In the genomic region with DNA sequence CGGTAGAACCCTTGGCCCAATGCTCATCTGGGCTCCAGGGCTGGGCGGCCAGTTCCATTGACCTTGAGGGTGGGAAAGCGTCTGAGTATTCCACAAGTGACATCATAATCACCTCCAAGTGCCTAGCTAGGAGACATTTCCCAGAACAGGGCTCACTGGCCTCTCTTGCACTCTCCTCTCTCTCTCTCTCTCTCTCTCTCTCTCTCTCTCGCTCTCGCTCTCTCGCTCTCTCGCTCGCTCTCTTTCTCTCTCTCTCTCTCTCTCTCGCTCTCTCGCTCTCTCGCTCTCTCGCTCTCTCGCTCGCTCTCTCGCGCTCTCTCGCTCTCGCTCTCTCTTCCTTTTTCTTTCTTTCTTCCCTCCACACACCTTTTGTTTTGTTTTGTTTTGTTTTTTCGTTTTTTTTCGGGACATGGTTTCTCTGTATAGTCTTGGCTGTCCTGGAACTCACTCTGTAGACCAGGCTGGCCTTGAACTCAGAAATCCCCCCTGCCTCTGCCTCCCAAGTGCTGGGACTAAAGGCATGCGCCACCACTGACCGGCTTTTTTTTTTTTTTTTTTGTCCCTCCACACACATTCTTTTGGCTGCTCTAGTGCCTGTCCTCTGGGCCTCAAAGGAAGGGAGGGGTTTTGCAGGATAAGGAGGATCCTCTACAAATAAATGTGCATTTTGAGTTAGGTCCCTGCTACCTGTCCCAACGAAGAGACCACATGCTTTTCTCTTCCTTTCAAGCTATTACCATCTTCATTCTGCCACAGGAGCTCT, we compare ENCODE assay signal across 8 mouse cellular contexts. TPM values are rescaled to one million over a fixed set of nuclear protein-coding genes. Genes with fewer than 3 reads are reported as not detected.
DNase-seq lines count a peak whose midpoint lies in the region; ATAC-seq and TF ChIP-seq lines count a peak whose summit lies in the region.

No protein-coding gene starts in this region.

- no peak for TF ChIP-seq CTCF in heart, adult 2 months (IDR thresholded peaks at IDR 0.05)
- no peak for TF ChIP-seq CTCF in testis, adult 2 months (IDR thresholded peaks at IDR 0.05; ENCODE audit: control insufficient read depth, insufficient read depth, insufficient replicate concordance, low read depth, low read length)
- TF ChIP-seq CTCF in stomach, postnatal 0 days (IDR thresholded peaks at IDR 0.05; ENCODE audit: low read depth) = no peak

- no peak for DNase-seq in heart, adult 2 months
- DNase-seq in heart, postnatal 36 days = no peak
- no peak for DNase-seq in testis, postnatal 10 days (ENCODE audit: low spot score)
- no peak for DNase-seq in liver, embryonic 11.5 days (ENCODE audit: low spot score)
- DNase-seq in stomach, postnatal 0 days (ENCODE audit: low spot score) = no peak
- DNase-seq in frontal cortex, postnatal 36 days (ENCODE audit: low spot score in 2 of 2) = no peak
- no peak for DNase-seq in frontal cortex, postnatal 10 days (ENCODE audit: low spot score in 2 of 2)

- H3K27ac ChIP-seq in heart, adult 2 months = no peak overlapping the region
- H3K27ac ChIP-seq in testis, adult 2 months (ENCODE audit: control insufficient read depth, insufficient read depth, low read depth, low read length) = peak overlapping the region; percentile 87
- H3K27ac ChIP-seq in liver, embryonic 11.5 days (ENCODE audit: low read depth, low read length) = no peak overlapping the region; the same call in 1 of the 2 replicates
- no peak overlapping the region for H3K27ac ChIP-seq in stomach, postnatal 0 days (replicated peaks)

- WGBS in heart, adult 2 months = 50% methylated on average over 23 of the region's 23 CpGs
- WGBS in liver, embryonic 11.5 days = 59% methylated on average over 23 of the region's 23 CpGs
- WGBS in stomach, postnatal 0 days = 56% methylated on average over 22 of the region's 23 CpGs

- TF ChIP-seq EP300 in heart, adult 2 months (IDR thresholded peaks at IDR 0.05; ENCODE audit: insufficient read depth, low read depth, low read length) = no peak
- TF ChIP-seq EP300 in stomach, postnatal 0 days (optimal IDR thresholded peaks at IDR 0.05) = no peak

- peaks cover 4% of the 10 kb centered on the region; the same call in 1 of the 2 replicates for H3K4me1 ChIP-seq in heart, adult 2 months (ENCODE audit: control insufficient read depth, insufficient read depth, low read length)
- H3K4me1 ChIP-seq in testis, adult 2 months (ENCODE audit: control insufficient read depth, insufficient read depth, low read length) = peaks cover 6% of the 10 kb centered on the region; the same call in 1 of the 2 replicates
- peaks cover 9% of the 10 kb centered on the region for H3K4me1 ChIP-seq in liver, embryonic 11.5 days (replicated peaks; ENCODE audit: control insufficient read depth, insufficient read depth, low read length)
- H3K4me1 ChIP-seq in stomach, postnatal 0 days (replicated peaks; ENCODE audit: control insufficient read depth, insufficient read depth) = no peaks in the 10 kb centered on the region

- H3K9me3 ChIP-seq in liver, embryonic 11.5 days (ENCODE audit: control insufficient read depth, low read length) = no peaks in the 10 kb centered on the region
- no peaks in the 10 kb centered on the region for H3K9me3 ChIP-seq in stomach, postnatal 0 days (ENCODE audit: control insufficient read depth, low read length)

- no peaks in the 10 kb centered on the region for H3K36me3 ChIP-seq in heart, adult 2 months (ENCODE audit: control insufficient read depth, insufficient read depth, low read length)
- no peaks in the 10 kb centered on the region for H3K36me3 ChIP-seq in testis, adult 2 months (ENCODE audit: control insufficient read depth, insufficient read depth, low read length)
- H3K36me3 ChIP-seq in liver, embryonic 11.5 days (ENCODE audit: control insufficient read depth, insufficient read depth, low read length) = peaks cover 4% of the 10 kb centered on the region; the same call in 1 of the 2 replicates
- peaks cover 7% of the 10 kb centered on the region for H3K36me3 ChIP-seq in stomach, postnatal 0 days (ENCODE audit: control insufficient read depth, insufficient read depth, low read length)

- intact Hi-C loops in heart, adult 2 months (cut with DNase I) = no loop called here
- intact Hi-C loops in heart, postnatal 36 days (cut with DNase I) = no loop called here

- no peak for ATAC-seq in liver, embryonic 11.5 days (replicated peaks; ENCODE audit: low FRiP score)
- no peak for ATAC-seq in stomach, postnatal 0 days (ENCODE audit: low FRiP score, low TSS enrichment)

- H3K4me3 ChIP-seq in heart, adult 2 months = peak overlapping the region; percentile 49
- H3K4me3 ChIP-seq in testis, adult 2 months (ENCODE audit: control insufficient read depth, low read depth, low read length) = peak overlapping the region; percentile 96
- H3K4me3 ChIP-seq in liver, embryonic 11.5 days (ENCODE audit: low read depth, low read length) = peak overlapping the region; percentile 63
- H3K4me3 ChIP-seq in stomach, postnatal 0 days (ENCODE audit: low read depth, low read length) = peak overlapping the region; percentile 55

- no peaks in the 10 kb centered on the region for H3K79me2 ChIP-seq in heart, adult 2 months (replicated peaks; ENCODE audit: control insufficient read depth, insufficient read depth, low read length)

- H3K9ac ChIP-seq in heart, adult 2 months (ENCODE audit: low read depth, low read length) = peak overlapping the region; percentile 48
- H3K9ac ChIP-seq in liver, embryonic 11.5 days (ENCODE audit: low read depth, low read length) = peak overlapping the region; percentile 57
- peak overlapping the region; percentile 50 for H3K9ac ChIP-seq in stomach, postnatal 0 days (ENCODE audit: low read length)

- TF ChIP-seq POLR2A in heart, adult 2 months (IDR thresholded peaks at IDR 0.05; ENCODE audit: insufficient read depth, low read depth, low read length) = no peak
- peak; percentile 37; the same call in 1 of the 2 replicates for TF ChIP-seq POLR2A in testis, adult 2 months (IDR thresholded peaks at IDR 0.05; ENCODE audit: control insufficient read depth, low read depth, low read length)

- H3K27me3 ChIP-seq in heart, adult 2 months (ENCODE audit: control insufficient read depth, insufficient read depth, low read length) = no peaks in the 10 kb centered on the region
- no peaks in the 10 kb centered on the region for H3K27me3 ChIP-seq in testis, adult 2 months (ENCODE audit: control insufficient read depth, insufficient read depth, low read length)
- H3K27me3 ChIP-seq in liver, embryonic 11.5 days (replicated peaks; ENCODE audit: control insufficient read depth, insufficient read depth, low read length) = peaks cover 10% of the 10 kb centered on the region
- H3K27me3 ChIP-seq in stomach, postnatal 0 days (ENCODE audit: control insufficient read depth, insufficient read depth, low read length) = no peaks in the 10 kb centered on the region

- H3K4me2 ChIP-seq in liver, embryonic 11.5 days = peak overlapping the region; percentile 87
- peak overlapping the region; percentile 69 for H3K4me2 ChIP-seq in stomach, postnatal 0 days (replicated peaks; ENCODE audit: low read depth)

RNA-seq across cellular contexts. Expression of a gene that starts 2.1 kb away (rescaled TPM):
- under 1 TPM; 0.70 to 0.75 TPM for total RNA-seq in heart, adult 2 months (2021)
- 0.26 and 0.80 TPM in 2 replicates for polyA plus RNA-seq in heart, adult 2 months (2012; rRNA removed)
- under 1 TPM; 0.50 to 0.70 TPM for total RNA-seq in heart, postnatal 36 days (2021)
- polyA plus RNA-seq in testis, adult 2 months (2012; rRNA removed) = 175 and 191 TPM in 2 replicates
- 1.6 and 2.5 TPM in 2 replicates for polyA plus RNA-seq in liver, embryonic 11.5 days (2014; fragmentation: Nextera tagmentation; extraction: Ambion mirVana)
- polyA plus RNA-seq in stomach, postnatal 0 days (2015; fragmentation: Nextera tagmentation; extraction: Ambion mirVana) = 0.98 and 1.0 TPM in 2 replicates

RNA-seq across cellular contexts. Expression of a gene that starts 7.1 kb away (rescaled TPM):
- total RNA-seq in heart, adult 2 months (2021) = 1 to 10 TPM; 8.2 to 9.8 TPM
- 17.2 and 17.5 TPM in 2 replicates for polyA plus RNA-seq in heart, adult 2 months (2012; rRNA removed)
- total RNA-seq in heart, postnatal 36 days (2021) = 10 to 100 TPM in 1 of 2 experiments, 1 to 10 TPM in 1; 10.0 to 13.2 TPM
- polyA plus RNA-seq in testis, adult 2 months (2012; rRNA removed) = 10.4 and 13.2 TPM in 2 replicates
- polyA plus RNA-seq in liver, embryonic 11.5 days (2014; fragmentation: Nextera tagmentation; extraction: Ambion mirVana) = 42.6 and 45.3 TPM in 2 replicates
- 59.0 and 61.4 TPM in 2 replicates for polyA plus RNA-seq in stomach, postnatal 0 days (2015; fragmentation: Nextera tagmentation; extraction: Ambion mirVana)

RNA-seq across cellular contexts. Expression of a gene that starts 11.9 kb away (rescaled TPM):
- 100 to 1,000 TPM; 801 to 911 TPM for total RNA-seq in heart, adult 2 months (2021)
- polyA plus RNA-seq in heart, adult 2 months (2012; rRNA removed) = 155 and 253 TPM in 2 replicates
- 100 to 1,000 TPM; 805 to 853 TPM for total RNA-seq in heart, postnatal 36 days (2021)
- polyA plus RNA-seq in testis, adult 2 months (2012; rRNA removed) = 125 and 137 TPM in 2 replicates
- polyA plus RNA-seq in liver, embryonic 11.5 days (2014; fragmentation: Nextera tagmentation; extraction: Ambion mirVana) = 1,588 and 1,766 TPM in 2 replicates
- polyA plus RNA-seq in stomach, postnatal 0 days (2015; fragmentation: Nextera tagmentation; extraction: Ambion mirVana) = 1,145 and 1,168 TPM in 2 replicates

RNA-seq across cellular contexts. Expression of a gene that starts 18.8 kb away (rescaled TPM):
- total RNA-seq in heart, adult 2 months (2021) = 1 to 10 TPM; 5.4 to 5.7 TPM
- 15.7 and 17.3 TPM in 2 replicates for polyA plus RNA-seq in heart, adult 2 months (2012; rRNA removed)
- 1 to 10 TPM; 6.1 to 7.5 TPM for total RNA-seq in heart, postnatal 36 days (2021)
- 65.1 and 73.7 TPM in 2 replicates for polyA plus RNA-seq in testis, adult 2 months (2012; rRNA removed)
- 52.5 and 57.5 TPM in 2 replicates for polyA plus RNA-seq in liver, embryonic 11.5 days (2014; fragmentation: Nextera tagmentation; extraction: Ambion mirVana)
- polyA plus RNA-seq in stomach, postnatal 0 days (2015; fragmentation: Nextera tagmentation; extraction: Ambion mirVana) = 41.3 and 45.6 TPM in 2 replicates

RNA-seq across cellular contexts. Expression of a gene that starts 18.8 kb away (rescaled TPM):
- total RNA-seq in heart, adult 2 months (2021) = 1 to 10 TPM; 1.6 to 2.5 TPM
- 7.0 and 7.6 TPM in 2 replicates for polyA plus RNA-seq in heart, adult 2 months (2012; rRNA removed)
- total RNA-seq in heart, postnatal 36 days (2021) = 1 to 10 TPM; 2.2 to 3.4 TPM
- 22.2 and 22.3 TPM in 2 replicates for polyA plus RNA-seq in testis, adult 2 months (2012; rRNA removed)
- polyA plus RNA-seq in liver, embryonic 11.5 days (2014; fragmentation: Nextera tagmentation; extraction: Ambion mirVana) = 13.1 and 14.3 TPM in 2 replicates
- polyA plus RNA-seq in stomach, postnatal 0 days (2015; fragmentation: Nextera tagmentation; extraction: Ambion mirVana) = 6.4 and 7.4 TPM in 2 replicates

Comparison
In these comparisons a context has a peak if more than half of its experiments do, and no peak if none do; other contexts are left out.
1. RNA of a gene that starts 2.1 kb away (polyA plus RNA-seq): 175 to 191 TPM in testis, adult 2 months; 1.6 to 2.5 TPM in liver, embryonic 11.5 days, 0.98 to 1.0 TPM in stomach, postnatal 0 days and 0.26 to 0.80 TPM in heart, adult 2 months; every median in the first group is over 10 times any median in the second.
2. Peak in every context shown above with its lines, with median percentiles within 50 percentile points of each other: H3K4me3 ChIP-seq and H3K9ac ChIP-seq.